Mouse (Mus musculus) kidney, adult 2 months (tissue): Measurements from ENCODE around the gene Gtf3c3. TPM values are rescaled to one million over a fixed set of nuclear protein-coding genes. Genes with fewer than 3 reads are reported as not detected.

ENCODE experiments used
- DNase-seq: peaks from one replicate; pipeline ENCODE4 v3.0.0; 2021
- H3K27ac ChIP-seq: fragments of 200-500 bp; 2 replicates; pipeline ENCODE4 v1.5.1; 2012; ENCODE audit warnings: low read depth, low read length, control low read depth, inconsistent platforms; ENCODE audit not compliant: insufficient read depth
- H3K27me3 ChIP-seq: fragments of 200-500 bp; replicated peaks from 2 replicates; pipeline ENCODE4 v1.6.1; 2012; ENCODE audit warnings: mild to moderate bottlenecking, moderate library complexity, low read length, inconsistent platforms; ENCODE audit not compliant: control insufficient read depth, insufficient read depth
- H3K36me3 ChIP-seq: fragments of 200-500 bp; 2 replicates; pipeline ENCODE4 v1.6.1; 2012; ENCODE audit warnings: mild to moderate bottlenecking, moderate library complexity, low read length, inconsistent platforms; ENCODE audit not compliant: control insufficient read depth, insufficient read depth
- H3K4me1 ChIP-seq: fragments of 200-500 bp; 2 replicates; pipeline ENCODE4 v1.6.1; 2011; ENCODE audit warnings: low read length; ENCODE audit not compliant: control insufficient read depth, insufficient read depth
- H3K4me3 ChIP-seq: fragments of 200-500 bp; 2 replicates; pipeline ENCODE4 v1.5.1; 2011; ENCODE audit warnings: mild to moderate bottlenecking, low read depth, low read length, control low read depth; ENCODE audit not compliant: insufficient read depth
- CTCF ChIP-seq: fragments of 200-500 bp; conservative IDR thresholded peaks from 2 replicates; pipeline ENCODE4 v1.5.1; 2011; ENCODE audit warnings: low read depth, mild to moderate bottlenecking, control low read depth, low read length, moderate library complexity, mixed read lengths; ENCODE audit not compliant: insufficient read depth, insufficient read length
- POLR2A ChIP-seq: fragments of 200-500 bp; IDR thresholded peaks from one replicate; pipeline ENCODE4 v1.6.1; 2011; ENCODE audit warnings: low read depth, low read length, control low read depth
- WGBS: fragments of 180-500 bp; shearing (Covaris S2); methylation state at CpG from one replicate; pipeline ENCODE4 v1.1.7; 2018; 5-methylcytosine and 5-hydroxymethylcytosine counted together
- polyA plus RNA-seq: library from polyadenylated mRNA; depleted of rRNA; stranded (reverse); fragments of >200 nt; gene quantifications from 2 replicates; pipeline ENCODE4 v1.2.3, GENCODE M21; 2012

Gene Gtf3c3
- polyA plus RNA-seq, 1 experiment: 5.4 TPM

- 52% methylated on average over 7 of the region's 7 CpGs for WGBS
- TF ChIP-seq POLR2A: no peak
- no peak for TF ChIP-seq CTCF
- no peak overlapping the region for H3K4me3 ChIP-seq
- DNase-seq: no peak
- H3K36me3 ChIP-seq: no peaks in the 10 kb centered on the region
- H3K27ac ChIP-seq: no peak overlapping the region
- H3K4me1 ChIP-seq: no peaks in the 10 kb centered on the region
- no peaks in the 10 kb centered on the region for H3K27me3 ChIP-seq
Observed at GRCm38 (mm10) chr1:54443641-54444040, 4.9 kb upstream of the Gtf3c3 start.

- Histone ChIP-seq H3K4me3 (peak overlapping the region; percentile 77), H3K36me3 (no peaks in the 10 kb centered on the region), H3K4me1 (0 out of 2 replicates have a peak, but pooled peaks cover 5% of the 10 kb centered on the region), H3K27ac (no peak overlapping the region), H3K27me3 (no peaks in the 10 kb centered on the region)
- 40% methylated on average over 3 of the region's 3 CpGs for WGBS
- DNase-seq: no peak
- TF ChIP-seq POLR2A: no peak
- no peak for TF ChIP-seq CTCF
Observed at GRCm38 (mm10) chr1:54439080-54439476, 307 bp upstream of the Gtf3c3 start.

DNA sequence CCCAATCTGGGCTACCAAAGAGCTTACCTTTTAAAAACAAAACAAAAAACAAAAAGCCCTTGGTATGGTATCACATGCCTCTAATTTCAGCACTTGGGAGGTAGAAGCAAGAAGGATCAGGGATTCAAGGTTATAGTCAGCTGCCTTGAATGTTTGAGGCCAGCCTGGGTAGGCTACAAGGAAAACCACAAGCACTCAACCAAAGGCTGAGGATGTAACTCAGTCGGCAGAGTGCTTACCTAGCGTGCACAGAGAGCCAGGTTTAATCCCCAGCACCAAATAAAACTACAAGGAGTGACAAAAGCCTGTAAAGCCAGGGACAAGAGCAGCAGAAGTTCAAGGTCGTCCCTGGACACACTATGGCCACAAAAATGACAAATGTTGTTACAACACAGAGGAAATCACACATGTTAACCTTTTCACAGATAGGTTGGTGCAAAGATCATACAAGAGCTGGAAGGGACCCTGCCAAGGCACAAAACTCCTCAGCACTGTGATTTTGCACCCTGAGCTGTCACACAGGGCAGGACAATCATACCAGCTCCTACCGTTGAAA lies 16.5 kb downstream of the Gtf3c3 start:
- 92% methylated on average over 4 of the region's 4 CpGs for WGBS
- no peak for DNase-seq
- Histone ChIP-seq H3K27me3 (no peaks in the 10 kb centered on the region), H3K4me3 (no peak overlapping the region), H3K27ac (no peak overlapping the region), H3K4me1 (no peaks in the 10 kb centered on the region), H3K36me3 (peaks cover 2% of the 10 kb centered on the region)
- no peak for TF ChIP-seq CTCF
- TF ChIP-seq POLR2A: no peak

DNA sequence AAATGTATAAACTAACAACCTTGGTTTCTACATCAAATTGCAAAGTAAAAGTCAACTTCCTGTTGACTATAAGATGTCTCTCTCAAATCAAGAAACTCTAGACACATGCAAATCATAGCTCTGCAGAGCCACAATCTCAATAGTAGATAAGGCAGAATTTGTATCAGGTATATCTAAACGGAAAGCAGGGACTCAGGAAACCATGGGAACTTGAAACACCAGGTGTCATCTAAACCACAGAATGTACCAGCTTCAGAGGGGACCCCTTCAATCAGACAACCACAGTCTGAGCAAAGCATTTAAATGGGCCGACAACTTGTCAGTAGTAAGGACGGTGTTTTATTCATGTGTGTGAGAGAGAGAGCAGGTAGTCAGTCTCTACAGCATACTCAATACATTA lies 17.1 kb downstream of the Gtf3c3 start:
- H3K36me3 ChIP-seq: peaks cover 2% of the 10 kb centered on the region
- no peaks in the 10 kb centered on the region for H3K27me3 ChIP-seq
- H3K27ac ChIP-seq: no peak overlapping the region
- DNase-seq: no peak
- TF ChIP-seq POLR2A: no peak
- no peaks in the 10 kb centered on the region for H3K4me1 ChIP-seq
- no peak overlapping the region for H3K4me3 ChIP-seq
- WGBS: 98% methylated on average over 3 of the region's 3 CpGs

GRCm38 (mm10) chr1:54402736-54403135 lies 36.0 kb downstream of the Gtf3c3 start:
- H3K4me1 ChIP-seq: no peaks in the 10 kb centered on the region
- peaks cover 11% of the 10 kb centered on the region for H3K36me3 ChIP-seq

GRCm38 (mm10) chr1:54384221-54384620 lies 54.5 kb downstream of the Gtf3c3 start:
- Histone ChIP-seq H3K27me3 (no peaks in the 10 kb centered on the region), H3K36me3 (no peaks in the 10 kb centered on the region), H3K27ac (no peak overlapping the region), H3K4me3 (no peak overlapping the region), H3K4me1 (no peaks in the 10 kb centered on the region)
- no peak for DNase-seq
- TF ChIP-seq POLR2A: no peak
- TF ChIP-seq CTCF: no peak
- 57% methylated on average over 1 of the region's 1 CpGs for WGBS

More at GRCm38 (mm10) chr1:54402736-54403135, 36.0 kb downstream of the Gtf3c3 start:
- TF ChIP-seq CTCF: no peak
- TF ChIP-seq POLR2A: no peak
- H3K27me3 ChIP-seq: no peaks in the 10 kb centered on the region
- no peak overlapping the region for H3K27ac ChIP-seq
- DNase-seq: no peak
- H3K4me3 ChIP-seq: no peak overlapping the region

GRCm38 (mm10) chr1:54380978-54381914 lies 57.5 kb downstream of the Gtf3c3 start:
- no peaks in the 10 kb centered on the region for H3K4me1 ChIP-seq
- H3K36me3 ChIP-seq: no peaks in the 10 kb centered on the region
- H3K27ac ChIP-seq: no peak overlapping the region
- no peaks in the 10 kb centered on the region for H3K27me3 ChIP-seq
- no peak overlapping the region for H3K4me3 ChIP-seq
- peak; percentile 67 for DNase-seq
- TF ChIP-seq CTCF: peak; percentile 58
- TF ChIP-seq POLR2A: no peak
- 83% methylated on average over 9 of the region's 9 CpGs for WGBS
